ENCODE assay signal across 10 mouse cellular contexts in the genomic region with DNA sequence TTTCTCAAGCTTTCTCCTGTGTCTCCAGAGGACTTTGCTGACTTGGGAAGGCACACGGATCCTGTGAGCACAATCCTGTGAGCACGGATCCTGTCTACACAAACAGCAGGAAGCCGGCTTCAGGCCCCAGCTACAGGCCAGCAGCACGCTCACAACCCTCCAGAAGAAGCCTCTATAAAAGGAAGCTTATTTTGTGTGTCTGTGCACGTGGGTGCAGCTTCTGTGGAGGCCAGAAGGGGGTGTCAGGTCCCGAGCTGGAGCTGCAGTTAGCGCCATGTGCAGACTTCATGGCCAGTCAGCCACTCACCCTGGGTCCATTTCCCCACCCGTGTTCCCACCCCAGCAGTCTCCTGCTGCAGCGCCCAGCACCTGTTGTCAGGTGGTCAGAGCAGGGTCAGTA. TPM values are rescaled to one million over a fixed set of nuclear protein-coding genes. Genes with fewer than 3 reads are reported as not detected.
A peak's percentile ranks its signal among the peaks of the same experiment; 100 is the strongest.
DNase-seq lines count a peak whose midpoint lies in the region; ATAC-seq and TF ChIP-seq lines count a peak whose summit lies in the region.
"Had no signal": no experiment of that assay in that cellular context is flagged by ENCODE, and none has a peak within 500 bp of the region (broad histone marks: within the 10 kb centered on the region; RNA-seq: fewer than 3 reads in every experiment).

No protein-coding gene starts in this region.

- WGBS in forebrain, embryonic 10.5 days = 97% methylated on average over 9 of the region's 9 CpGs
- WGBS in hindbrain, embryonic 14.5 days = 93% methylated on average over 9 of the region's 9 CpGs
- 89% methylated on average over 9 of the region's 9 CpGs for WGBS in neural tube, embryonic 14.5 days

- peaks cover 95% of the 10 kb centered on the region for H3K4me1 ChIP-seq in forebrain, embryonic 10.5 days
- peaks cover 80% of the 10 kb centered on the region for H3K4me1 ChIP-seq in hindbrain, embryonic 14.5 days (replicated peaks; ENCODE audit: control insufficient read depth, insufficient read depth, low read length)
- peaks cover 67% of the 10 kb centered on the region for H3K4me1 ChIP-seq in neural tube, embryonic 14.5 days (ENCODE audit: control insufficient read depth, insufficient read depth, low read length)

- H3K4me3 ChIP-seq in left cerebral cortex, adult 2 months = no peak overlapping the region
- peak overlapping the region; percentile 14; the same call in 1 of the 2 replicates for H3K4me3 ChIP-seq in forebrain, embryonic 10.5 days
- no peak overlapping the region for H3K4me3 ChIP-seq in hindbrain, embryonic 14.5 days (replicated peaks; ENCODE audit: low read length)
- H3K4me3 ChIP-seq in neural tube, embryonic 14.5 days (ENCODE audit: low read depth, low read length) = no peak overlapping the region

- peaks cover 5% of the 10 kb centered on the region; the same call in 1 of the 2 replicates for H3K9me3 ChIP-seq in forebrain, embryonic 10.5 days
- no peaks in the 10 kb centered on the region for H3K9me3 ChIP-seq in hindbrain, embryonic 14.5 days (ENCODE audit: control insufficient read depth, low read length)
- no peaks in the 10 kb centered on the region for H3K9me3 ChIP-seq in neural tube, embryonic 14.5 days (ENCODE audit: control insufficient read depth, low read length)

- DNase-seq in left cerebral cortex, adult 2 months (ENCODE audit: extremely low spot score in 1 of 2, low spot score in 2 of 2) = no peak
- DNase-seq in left cerebral cortex, adult 11 months (ENCODE audit: low spot score) = no peak
- no peak for DNase-seq in forebrain, embryonic 10.5 days (ENCODE audit: extremely low spot score, low spot score)
- no peak for DNase-seq in hindbrain, embryonic 14.5 days (ENCODE audit: low spot score)
- DNase-seq in ovary, postnatal 10 days (ENCODE audit: low spot score) = no peak
- no peak for DNase-seq in layer of hippocampus, postnatal 25 days (ENCODE audit: extremely low spot score in 1 of 2, low spot score in 1 of 2)
- no peak for DNase-seq in left cerebral cortex, adult 18-20 months (ENCODE audit: low spot score in 2 of 2)

- H3K9ac ChIP-seq in hindbrain, embryonic 14.5 days = no peak overlapping the region
- H3K9ac ChIP-seq in neural tube, embryonic 14.5 days (replicated peaks; ENCODE audit: low read depth, low read length) = no peak overlapping the region

- peaks cover 37% of the 10 kb centered on the region for H3K36me3 ChIP-seq in forebrain, embryonic 10.5 days (replicated peaks)
- no peaks in the 10 kb centered on the region for H3K36me3 ChIP-seq in hindbrain, embryonic 14.5 days (replicated peaks; ENCODE audit: control insufficient read depth, insufficient read depth)
- no peaks in the 10 kb centered on the region for H3K36me3 ChIP-seq in neural tube, embryonic 14.5 days (ENCODE audit: control insufficient read depth, insufficient read depth, low read length)

- H3K4me2 ChIP-seq in hindbrain, embryonic 14.5 days (replicated peaks) = no peak overlapping the region
- H3K4me2 ChIP-seq in neural tube, embryonic 14.5 days (ENCODE audit: low read depth, low read length) = no peak overlapping the region

- no peak for ATAC-seq in hindbrain, embryonic 14.5 days (ENCODE audit: low FRiP score)
- ATAC-seq in neural tube, embryonic 14.5 days (ENCODE audit: low read depth) = no peak
- ATAC-seq: Patski had no signal

- intact Hi-C loops in left cerebral cortex, adult 2 months (cut with DNase I) = loop anchor here (2.0 kb wide), 1 partner anchor 26 kb away; no protein-coding TSS in a partner anchor

- peaks cover 45% of the 10 kb centered on the region for H3K27me3 ChIP-seq in forebrain, embryonic 10.5 days (ENCODE audit: poor library complexity, severe bottlenecking)
- H3K27me3 ChIP-seq in hindbrain, embryonic 14.5 days (ENCODE audit: control insufficient read depth, insufficient read depth, low read length) = no peaks in the 10 kb centered on the region
- no peaks in the 10 kb centered on the region for H3K27me3 ChIP-seq in neural tube, embryonic 14.5 days (ENCODE audit: control insufficient read depth, insufficient read depth, low read length)
- H3K27me3 ChIP-seq: Patski had no signal

- H3K27ac ChIP-seq in left cerebral cortex, adult 2 months = peak overlapping the region; percentile 48; the same call in 1 of the 2 replicates
- peak overlapping the region; percentile 81; the same call in 1 of the 2 replicates for H3K27ac ChIP-seq in forebrain, embryonic 10.5 days
- peak overlapping the region; percentile 83 for H3K27ac ChIP-seq in hindbrain, embryonic 14.5 days
- peak overlapping the region; percentile 84 for H3K27ac ChIP-seq in neural tube, embryonic 14.5 days (ENCODE audit: low read depth, low read length)
- H3K27ac ChIP-seq: macrophage had no signal

- TF ChIP-seq CTCF in left cerebral cortex, adult 2 months (IDR thresholded peaks at IDR 0.05) = peak; percentile 28

RNA-seq across cellular contexts. Expression of gene Ptprs, which starts 7.9 kb away (rescaled TPM):
- total RNA-seq in left cerebral cortex, adult 2 months (2021) = 100 to 1,000 TPM; 645 to 696 TPM
- polyA plus RNA-seq in forebrain, embryonic 10.5 days (2016; fragmentation: Nextera tagmentation; extraction: Ambion mirVana) = 80.3 and 91.5 TPM in 2 replicates
- 272 and 276 TPM in 2 replicates for polyA plus RNA-seq in hindbrain, embryonic 14.5 days (2014; fragmentation: Nextera tagmentation; extraction: Ambion mirVana)
- polyA plus RNA-seq in neural tube, embryonic 14.5 days (2014; fragmentation: Nextera tagmentation; extraction: Ambion mirVana) = 255 and 266 TPM in 2 replicates
- total RNA-seq in layer of hippocampus, postnatal 25 days (2021) = 100 to 1,000 TPM; 658 to 741 TPM
- 100 to 1,000 TPM; 588 to 594 TPM for total RNA-seq in left cerebral cortex, adult 18-20 months (2021)

RNA-seq across cellular contexts. Expression of gene Znrf4, which starts 43.9 kb away (rescaled TPM):
- not detected for total RNA-seq in left cerebral cortex, adult 2 months (2021)
- not detected in 2 replicates for polyA plus RNA-seq in forebrain, embryonic 10.5 days (2016; fragmentation: Nextera tagmentation; extraction: Ambion mirVana)
- not detected in 2 replicates for polyA plus RNA-seq in hindbrain, embryonic 14.5 days (2014; fragmentation: Nextera tagmentation; extraction: Ambion mirVana)
- polyA plus RNA-seq in neural tube, embryonic 14.5 days (2014; fragmentation: Nextera tagmentation; extraction: Ambion mirVana) = not detected in 2 replicates
- not detected for total RNA-seq in layer of hippocampus, postnatal 25 days (2021)
- total RNA-seq in left cerebral cortex, adult 18-20 months (2021) = not detected
- polyA plus RNA-seq: macrophage, Patski had no signal
